Mouse (Mus musculus) ES-E14 (cell line): ENCODE measurements around the gene Sept9. TPM values are rescaled to one million over a fixed set of nuclear protein-coding genes. Genes with fewer than 3 reads are reported as not detected.
A peak's percentile ranks its signal among the peaks of the same experiment; 100 is the strongest.

Experiments used
- DNase-seq: peaks from one replicate; pipeline ENCODE4 v3.0.0-alpha.2; 2013; ENCODE audit warnings: low read depth, low spot score
- H3K27ac ChIP-seq: 2 replicates; pipeline ENCODE4 v1.5.1; 2012; ENCODE audit warnings: low read depth, mild to moderate bottlenecking, low read length, moderate library complexity, mixed read lengths; ENCODE audit not compliant: poor library complexity, insufficient read depth, severe bottlenecking
- H3K36me3 ChIP-seq: 2 replicates; pipeline ENCODE4 v1.6.1; 2012; ENCODE audit warnings: mild to moderate bottlenecking, low read length, moderate library complexity, mixed read lengths; ENCODE audit not compliant: control insufficient read depth, poor library complexity, insufficient read depth, severe bottlenecking
- H3K4me1 ChIP-seq, 2 experiments: fragments of 150-350 bp in 1 of 2; sonication (generic) in 1 of 2; 2 replicates each; pipeline ENCODE4 v1.6.1; 2012; ENCODE audit warnings: low read length in 2 of 2, mild to moderate bottlenecking in 1 of 2, mixed read lengths in 1 of 2; ENCODE audit not compliant: control insufficient read depth in 2 of 2, insufficient read depth in 2 of 2, poor library complexity in 1 of 2
- H3K4me3 ChIP-seq, 2 experiments: fragments of 150-350 bp in 1 of 2; sonication (generic) in 1 of 2; 2 replicates each; pipeline ENCODE4 v1.5.1; 2012; ENCODE audit warnings: low read length in 2 of 2, low read depth in 1 of 2, mild to moderate bottlenecking in 1 of 2, mixed read lengths in 1 of 2; ENCODE audit not compliant: insufficient read depth in 1 of 2, poor library complexity in 1 of 2, severe bottlenecking in 1 of 2
- H3K9ac ChIP-seq: 2 replicates; pipeline ENCODE4 v1.6.1; 2012; ENCODE audit warnings: low read depth, mild to moderate bottlenecking, low read length, mixed read lengths; ENCODE audit not compliant: poor library complexity, insufficient read depth, severe bottlenecking
- H3K9me3 ChIP-seq: fragments of 150-350 bp; sonication (generic); 2 replicates; pipeline ENCODE4 v1.6.1; 2012; ENCODE audit warnings: low read depth, mild to moderate bottlenecking, low read length; ENCODE audit not compliant: control insufficient read depth, insufficient read depth
- CHD2 ChIP-seq: IDR thresholded peaks from 2 replicates; pipeline ENCODE4 v1.6.1; 2014; ENCODE audit warnings: mild to moderate bottlenecking, low read depth, low read length, inconsistent platforms
- HCFC1 ChIP-seq: IDR thresholded peaks from 2 replicates; pipeline ENCODE4 v1.6.1; 2012; ENCODE audit warnings: low read length, inconsistent platforms, borderline replicate concordance; ENCODE audit not compliant: insufficient read depth
- MAFK ChIP-seq: IDR thresholded peaks from 2 replicates; pipeline ENCODE4 v1.6.1; 2014; ENCODE audit warnings: mild to moderate bottlenecking, low read depth, low read length, inconsistent platforms; ENCODE audit not compliant: insufficient read depth
- ZC3H11A ChIP-seq: IDR thresholded peaks from 2 replicates; pipeline ENCODE4 v1.6.1; 2012; ENCODE audit warnings: low read depth, mild to moderate bottlenecking, inconsistent platforms, low read length, borderline replicate concordance
- ZNF384 ChIP-seq: IDR thresholded peaks from 2 replicates; pipeline ENCODE4 v1.6.1; 2012; ENCODE audit warnings: low read depth, low read length, inconsistent platforms
- in situ Hi-C, 2 experiments: fragments of 600-800 bp; cut with MboI; formaldehyde crosslinking; loops; one replicate each; pipeline ENCODE4 v1.15.1; 2025; ENCODE audit warnings: low sequenced_read_pairs in 2 of 2, inconsistent platforms in 1 of 2; ENCODE audit not compliant: unreplicated experiment in 2 of 2
- total RNA-seq: library from RNA; depleted of rRNA; stranded (reverse); fragments of 300-350 nt; gene quantifications from 2 replicates; pipeline ENCODE4 v1.2.3, GENCODE M21; 2012

The Sept9 gene
- total RNA-seq, 1 experiment = 65.7 TPM

GRCm38 (mm10) chr11:117314026-117314425 is 114.6 kb downstream of the Sept9 start:
- H3K36me3 ChIP-seq = no peaks in the 10 kb centered on the region
- no peak overlapping the region for H3K4me3 ChIP-seq
- DNase-seq = no peak
- TF ChIP-seq MAFK = no peak
- TF ChIP-seq CHD2 = no peak
- TF ChIP-seq ZNF384 = no peak
- TF ChIP-seq HCFC1 = no peak
- no peak for TF ChIP-seq ZC3H11A
- H3K9me3 ChIP-seq = no peaks in the 10 kb centered on the region
- peaks cover 27 to 54% of the 10 kb centered on the region in 2 experiments for H3K4me1 ChIP-seq
- H3K27ac ChIP-seq = no peak overlapping the region
- no peak overlapping the region for H3K9ac ChIP-seq
- in situ Hi-C loops = no loop called here

- no peak for DNase-seq
- in situ Hi-C loops = no loop called here
- Histone ChIP-seq H3K27ac (no peak overlapping the region), H3K4me1 (peaks cover 24 to 54% of the 10 kb centered on the region in 2 experiments), H3K9ac (no peak overlapping the region), H3K9me3 (no peaks in the 10 kb centered on the region), H3K36me3 (no peaks in the 10 kb centered on the region), H3K4me3 (no peak overlapping the region)
- TF ChIP-seq MAFK = no peak
- TF ChIP-seq ZNF384 = no peak
- no peak for TF ChIP-seq HCFC1
- TF ChIP-seq ZC3H11A = no peak
- no peak for TF ChIP-seq CHD2
These were observed 115.1 kb downstream of the Sept9 start for GRCm38 (mm10) chr11:117314520-117314919.

DNA sequence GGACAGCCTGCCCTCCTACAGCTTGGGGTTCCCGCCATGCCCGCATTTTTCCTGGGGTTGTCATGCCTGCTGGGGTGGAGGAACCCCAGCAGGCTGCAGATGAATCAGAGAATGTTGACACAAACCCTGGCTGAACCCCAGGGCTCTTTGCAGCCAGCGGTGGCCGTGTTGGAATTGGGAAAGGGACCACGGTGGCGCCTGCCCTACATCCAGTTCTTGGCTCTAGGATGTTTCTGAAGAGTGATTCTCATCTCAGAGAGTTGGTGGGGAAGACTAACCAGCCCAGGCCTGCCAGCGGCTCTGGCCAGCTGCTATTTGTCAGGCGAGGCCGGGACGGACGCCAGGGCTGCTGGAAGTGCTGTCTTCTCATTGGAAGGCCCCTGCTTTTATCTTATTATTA is 115.8 kb downstream of the Sept9 start:
- Histone ChIP-seq H3K36me3 (no peaks in the 10 kb centered on the region), H3K4me3 (no peak overlapping the region), H3K9me3 (no peaks in the 10 kb centered on the region), H3K27ac (no peak overlapping the region), H3K9ac (no peak overlapping the region), H3K4me1 (peaks cover 24 to 53% of the 10 kb centered on the region in 2 experiments)
- TF ChIP-seq HCFC1 (no peak), MAFK (no peak), ZNF384 (no peak), ZC3H11A (no peak), CHD2 (no peak)
- DNase-seq = no peak
- in situ Hi-C loops = no loop called here

- 0 out of 2 replicates have a peak overlapping the region, but pooled peaks have one; percentile 21 for H3K9ac ChIP-seq
- no peak for TF ChIP-seq HCFC1
- TF ChIP-seq CHD2 = no peak
- no peak for TF ChIP-seq ZC3H11A
- TF ChIP-seq MAFK = no peak
- TF ChIP-seq ZNF384 = no peak
- no peak overlapping the region for H3K27ac ChIP-seq
- H3K4me1 ChIP-seq = peaks cover 27 to 52% of the 10 kb centered on the region in 2 experiments
- H3K36me3 ChIP-seq = no peaks in the 10 kb centered on the region
- DNase-seq = no peak
- in situ Hi-C loops = no loop called here
- no peak overlapping the region for H3K4me3 ChIP-seq
- H3K9me3 ChIP-seq = no peaks in the 10 kb centered on the region
These were observed 117.2 kb downstream of the Sept9 start for GRCm38 (mm10) chr11:117316441-117317331.
